ENCODE assay signal across 8 mouse cellular contexts in the genomic region with DNA sequence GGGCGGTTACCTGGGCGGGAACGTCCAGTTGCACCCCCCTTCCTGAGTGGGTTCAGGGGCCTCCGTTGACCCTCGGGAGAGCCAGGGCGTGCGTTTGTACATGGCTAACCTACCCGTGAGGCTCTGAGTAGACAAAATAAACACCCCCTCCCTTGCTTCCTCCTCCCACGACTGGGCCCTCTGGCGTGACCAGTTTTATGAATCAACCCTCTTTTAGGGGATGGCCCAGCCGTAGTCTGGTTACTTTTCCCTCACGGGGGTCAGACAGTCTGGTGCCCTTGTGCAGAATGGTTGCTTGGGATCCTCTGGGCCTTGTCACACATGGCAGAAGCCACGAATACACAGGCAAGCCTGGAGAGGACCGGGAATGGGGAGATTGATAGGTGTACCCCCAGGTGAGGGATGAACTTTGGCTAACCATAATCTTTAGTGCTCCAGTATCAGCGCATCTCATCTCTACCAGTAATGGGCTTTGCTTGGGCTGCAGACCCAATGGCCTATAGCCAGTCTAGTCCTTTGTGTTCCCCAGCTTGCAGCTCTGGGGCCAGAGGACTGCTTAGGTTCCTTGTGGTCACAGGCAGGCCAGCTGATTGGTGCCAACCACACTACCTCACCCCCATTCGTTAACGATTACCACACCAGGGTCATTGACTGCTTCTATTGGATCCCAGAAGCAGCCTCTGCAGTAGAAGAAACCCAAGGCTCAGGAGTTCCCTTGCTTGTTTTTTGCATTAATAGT. TPM values are rescaled to one million over a fixed set of nuclear protein-coding genes. Genes with fewer than 3 reads are reported as not detected.
DNase-seq lines count a peak whose midpoint lies in the region; ATAC-seq and TF ChIP-seq lines count a peak whose summit lies in the region.

No protein-coding gene starts in this region.

- peak overlapping the region; percentile 69 for H3K4me3 ChIP-seq in ES-Bruce4 (ENCODE audit: low read depth, low read length)
- H3K4me3 ChIP-seq in hindbrain, embryonic 11.5 days (ENCODE audit: low read depth, low read length), result peak overlapping the region; percentile 60
- peak overlapping the region; percentile 76 for H3K4me3 ChIP-seq in limb, embryonic 14.5 days (replicated peaks; ENCODE audit: low read length)
- H3K4me3 ChIP-seq in midbrain, embryonic 13.5 days (replicated peaks), result peak overlapping the region; percentile 48

- DNase-seq in embryo, embryonic 10.5 days (ENCODE audit: low spot score), result peak; percentile 49
- no peak for DNase-seq in hindbrain, embryonic 11.5 days (ENCODE audit: low spot score)
- DNase-seq in limb, embryonic 14.5 days (ENCODE audit: low spot score), result peak; percentile 44
- no peak for DNase-seq in frontal cortex, postnatal 25 days (ENCODE audit: low spot score in 2 of 2)
- DNase-seq in thymus, postnatal 10 days (ENCODE audit: low spot score in 2 of 2), result no peak
- DNase-seq in T-cell, adult 2 months (ENCODE audit: low spot score), result no peak

- H3K36me3 ChIP-seq in ES-Bruce4 (ENCODE audit: control insufficient read depth, insufficient read depth, low read length, poor library complexity, severe bottlenecking), result no peaks in the 10 kb centered on the region
- H3K36me3 ChIP-seq in hindbrain, embryonic 11.5 days (ENCODE audit: control insufficient read depth, insufficient read depth, low read length), result no peaks in the 10 kb centered on the region
- H3K36me3 ChIP-seq in limb, embryonic 14.5 days (ENCODE audit: control insufficient read depth, insufficient read depth, low read length), result peaks cover 17% of the 10 kb centered on the region
- H3K36me3 ChIP-seq in midbrain, embryonic 13.5 days, result peaks cover 5% of the 10 kb centered on the region; the same call in 1 of the 2 replicates

- peak overlapping the region; percentile 58 for H3K9ac ChIP-seq in ES-Bruce4 (ENCODE audit: low read depth, poor library complexity, severe bottlenecking)
- peak overlapping the region; percentile 67 for H3K9ac ChIP-seq in hindbrain, embryonic 11.5 days (ENCODE audit: low read depth, low read length)
- peak overlapping the region; percentile 84 for H3K9ac ChIP-seq in limb, embryonic 14.5 days (ENCODE audit: low read depth, low read length, severe bottlenecking)
- H3K9ac ChIP-seq in midbrain, embryonic 13.5 days (replicated peaks), result peak overlapping the region; percentile 61

- H3K4me2 ChIP-seq in hindbrain, embryonic 11.5 days (replicated peaks; ENCODE audit: low read depth, low read length), result peak overlapping the region; percentile 90
- H3K4me2 ChIP-seq in limb, embryonic 14.5 days (replicated peaks; ENCODE audit: low read depth, low read length, severe bottlenecking), result peak overlapping the region; percentile 65
- H3K4me2 ChIP-seq in midbrain, embryonic 13.5 days (replicated peaks), result peak overlapping the region; percentile 75

- no peak for TF ChIP-seq POLR2A in ES-Bruce4 (IDR thresholded peaks at IDR 0.05; ENCODE audit: insufficient read depth, low read length)
- TF ChIP-seq POLR2A in limb, embryonic 14.5 days (IDR thresholded peaks at IDR 0.05; ENCODE audit: borderline replicate concordance, extremely low read depth, insufficient read depth, insufficient read length), result no peak

- no peaks in the 10 kb centered on the region for H3K9me3 ChIP-seq in ES-Bruce4 (replicated peaks; ENCODE audit: control insufficient read depth, insufficient read depth, low read length, poor library complexity, severe bottlenecking)
- no peaks in the 10 kb centered on the region for H3K9me3 ChIP-seq in hindbrain, embryonic 11.5 days (ENCODE audit: control insufficient read depth, low read length)
- no peaks in the 10 kb centered on the region for H3K9me3 ChIP-seq in limb, embryonic 14.5 days (ENCODE audit: control insufficient read depth, low read length)
- no peaks in the 10 kb centered on the region for H3K9me3 ChIP-seq in midbrain, embryonic 13.5 days

- 9% methylated on average over 17 of the region's 17 CpGs for WGBS in hindbrain, embryonic 11.5 days
- WGBS in limb, embryonic 14.5 days, result 2% methylated on average over 17 of the region's 17 CpGs
- WGBS in midbrain, embryonic 13.5 days, result 10% methylated on average over 17 of the region's 17 CpGs

- ATAC-seq in hindbrain, embryonic 11.5 days (ENCODE audit: low FRiP score), result 0 out of 2 replicates have a peak, but pooled peaks have one; percentile 12
- ATAC-seq in limb, embryonic 14.5 days (ENCODE audit: low FRiP score, low read depth), result peak; percentile 6
- no peak; the same call in 1 of the 2 replicates for ATAC-seq in midbrain, embryonic 13.5 days

- H3K27me3 ChIP-seq in ES-Bruce4 (ENCODE audit: control insufficient read depth, insufficient read depth, low read length, poor library complexity, severe bottlenecking), result no peaks in the 10 kb centered on the region
- H3K27me3 ChIP-seq in hindbrain, embryonic 11.5 days (ENCODE audit: control insufficient read depth, insufficient read depth, low read length), result no peaks in the 10 kb centered on the region
- no peaks in the 10 kb centered on the region for H3K27me3 ChIP-seq in limb, embryonic 14.5 days (ENCODE audit: control insufficient read depth, insufficient read depth, low read length)
- H3K27me3 ChIP-seq in midbrain, embryonic 13.5 days, result peaks cover 3% of the 10 kb centered on the region; the same call in 1 of the 2 replicates

- TF ChIP-seq CTCF in ES-Bruce4 (IDR thresholded peaks at IDR 0.05; ENCODE audit: low read depth, low read length), result no peak

- no peaks in the 10 kb centered on the region for H3K4me1 ChIP-seq in ES-Bruce4 (ENCODE audit: control insufficient read depth, insufficient read depth, low read length)
- peaks cover 6% of the 10 kb centered on the region; the same call in 1 of the 2 replicates for H3K4me1 ChIP-seq in hindbrain, embryonic 11.5 days (replicated peaks; ENCODE audit: control insufficient read depth, insufficient read depth, low read length)
- H3K4me1 ChIP-seq in limb, embryonic 14.5 days (ENCODE audit: control insufficient read depth, insufficient read depth, low read length), result peaks cover 44% of the 10 kb centered on the region
- H3K4me1 ChIP-seq in midbrain, embryonic 13.5 days (replicated peaks), result peaks cover 50% of the 10 kb centered on the region

- TF ChIP-seq EP300 in ES-Bruce4 (IDR thresholded peaks at IDR 0.05; ENCODE audit: insufficient read depth, low read depth, low read length), result no peak

- H3K27ac ChIP-seq in ES-Bruce4 (ENCODE audit: insufficient read depth, low read length), result no peak overlapping the region
- peak overlapping the region; percentile 59; the same call in 1 of the 2 replicates for H3K27ac ChIP-seq in hindbrain, embryonic 11.5 days (ENCODE audit: low read depth, low read length)
- peak overlapping the region; percentile 85 for H3K27ac ChIP-seq in limb, embryonic 14.5 days (replicated peaks; ENCODE audit: low read depth, low read length)
- peak overlapping the region; percentile 20; the same call in 1 of the 2 replicates for H3K27ac ChIP-seq in midbrain, embryonic 13.5 days

RNA-seq across cellular contexts. Expression of a gene that starts 0.6 kb away (rescaled TPM):
- polyA plus RNA-seq in ES-Bruce4 (2011; ENCODE audit: insufficient read depth, insufficient read length, low read depth, missing spikeins), result 55.8 and 55.9 TPM in 2 replicates
- 49.1 and 54.0 TPM in 2 replicates for polyA plus RNA-seq in hindbrain, embryonic 11.5 days (2014; fragmentation: Nextera tagmentation; extraction: Ambion mirVana)
- polyA plus RNA-seq in limb, embryonic 14.5 days (2012; rRNA removed), result 27.0 and 30.2 TPM in 2 replicates
- 52.4 and 54.7 TPM in 2 replicates for polyA plus RNA-seq in limb, embryonic 14.5 days (2014; fragmentation: Nextera tagmentation; extraction: Ambion mirVana)
- polyA plus RNA-seq in midbrain, embryonic 13.5 days (2015; fragmentation: Nextera tagmentation; extraction: Ambion mirVana), result 50.5 and 54.3 TPM in 2 replicates

RNA-seq across cellular contexts. Expression of a gene that starts 0.7 kb away (rescaled TPM):
- polyA plus RNA-seq in ES-Bruce4 (2011; ENCODE audit: insufficient read depth, insufficient read length, low read depth, missing spikeins), result 6.2 and 7.9 TPM in 2 replicates
- 7.9 and 9.4 TPM in 2 replicates for polyA plus RNA-seq in hindbrain, embryonic 11.5 days (2014; fragmentation: Nextera tagmentation; extraction: Ambion mirVana)
- polyA plus RNA-seq in limb, embryonic 14.5 days (2012; rRNA removed), result 75.7 and 117 TPM in 2 replicates
- 35.7 and 36.8 TPM in 2 replicates for polyA plus RNA-seq in limb, embryonic 14.5 days (2014; fragmentation: Nextera tagmentation; extraction: Ambion mirVana)
- polyA plus RNA-seq in midbrain, embryonic 13.5 days (2015; fragmentation: Nextera tagmentation; extraction: Ambion mirVana), result 3.2 and 4.6 TPM in 2 replicates

RNA-seq across cellular contexts. Expression of a gene that starts 15.6 kb away (rescaled TPM):
- polyA plus RNA-seq in ES-Bruce4 (2011; ENCODE audit: insufficient read depth, insufficient read length, low read depth, missing spikeins), result 34.8 and 39.5 TPM in 2 replicates
- 113 and 117 TPM in 2 replicates for polyA plus RNA-seq in hindbrain, embryonic 11.5 days (2014; fragmentation: Nextera tagmentation; extraction: Ambion mirVana)
- 72.7 and 80.1 TPM in 2 replicates for polyA plus RNA-seq in limb, embryonic 14.5 days (2012; rRNA removed)
- 92.5 and 94.1 TPM in 2 replicates for polyA plus RNA-seq in limb, embryonic 14.5 days (2014; fragmentation: Nextera tagmentation; extraction: Ambion mirVana)
- 153 and 155 TPM in 2 replicates for polyA plus RNA-seq in midbrain, embryonic 13.5 days (2015; fragmentation: Nextera tagmentation; extraction: Ambion mirVana)

RNA-seq across cellular contexts. Expression of a gene that starts 39.1 kb away (rescaled TPM):
- polyA plus RNA-seq in ES-Bruce4 (2011; ENCODE audit: insufficient read depth, insufficient read length, low read depth, missing spikeins), result 31.2 and 36.1 TPM in 2 replicates
- 14.4 and 15.0 TPM in 2 replicates for polyA plus RNA-seq in hindbrain, embryonic 11.5 days (2014; fragmentation: Nextera tagmentation; extraction: Ambion mirVana)
- 40.8 and 51.1 TPM in 2 replicates for polyA plus RNA-seq in limb, embryonic 14.5 days (2012; rRNA removed)
- 15.0 and 16.0 TPM in 2 replicates for polyA plus RNA-seq in limb, embryonic 14.5 days (2014; fragmentation: Nextera tagmentation; extraction: Ambion mirVana)
- 25.1 and 26.5 TPM in 2 replicates for polyA plus RNA-seq in midbrain, embryonic 13.5 days (2015; fragmentation: Nextera tagmentation; extraction: Ambion mirVana)

RNA-seq across cellular contexts. Expression of a gene that starts 45.9 kb away (rescaled TPM):
- 31.2 and 34.8 TPM in 2 replicates for polyA plus RNA-seq in ES-Bruce4 (2011; ENCODE audit: insufficient read depth, insufficient read length, low read depth, missing spikeins)
- polyA plus RNA-seq in hindbrain, embryonic 11.5 days (2014; fragmentation: Nextera tagmentation; extraction: Ambion mirVana), result 26.3 and 27.6 TPM in 2 replicates
- 83.8 and 110 TPM in 2 replicates for polyA plus RNA-seq in limb, embryonic 14.5 days (2012; rRNA removed)
- polyA plus RNA-seq in limb, embryonic 14.5 days (2014; fragmentation: Nextera tagmentation; extraction: Ambion mirVana), result 45.9 and 53.3 TPM in 2 replicates
- polyA plus RNA-seq in midbrain, embryonic 13.5 days (2015; fragmentation: Nextera tagmentation; extraction: Ambion mirVana), result 20.0 and 26.3 TPM in 2 replicates

Comparison
In these comparisons a context has a peak if more than half of its experiments do, and no peak if none do; other contexts are left out.
1. DNase-seq: peak in embryo, embryonic 10.5 days (single experiment) and limb, embryonic 14.5 days (single experiment); none in hindbrain, embryonic 11.5 days (single experiment), frontal cortex, postnatal 25 days (0 of 2), thymus, postnatal 10 days (0 of 2) and T-cell, adult 2 months (single experiment).
2. Peak in every context shown above with its lines, with median percentiles within 50 percentile points of each other: H3K4me3 ChIP-seq, H3K9ac ChIP-seq and H3K4me2 ChIP-seq.